Mouse (Mus musculus): ENCODE data around the gene Tmtc2. TPM values are rescaled to one million over a fixed set of nuclear protein-coding genes. Genes with fewer than 3 reads are reported as not detected.

Gene Tmtc2
- polyA plus RNA-seq, 1 experiment, result 0.55 TPM

GRCm38 (mm10) chr10:105425052-105425451 lies 149.2 kb downstream of the Tmtc2 start:
- no peak for TF ChIP-seq CTCF (IDR thresholded peaks at IDR 0.05; ENCODE audit: extremely low read depth, insufficient read depth, insufficient read length, insufficient replicate concordance)
- TF ChIP-seq POLR2A (IDR thresholded peaks at IDR 0.05; ENCODE audit: low read depth, low read length), result no peak
- WGBS, result 88% methylated on average over 1 of the region's 1 CpGs
- H3K27ac ChIP-seq (ENCODE audit: insufficient read depth, low read length), result no peak overlapping the region
- no peak for DNase-seq (ENCODE audit: low read depth in 1 of 2, low spot score in 2 of 2)
- H3K27me3 ChIP-seq (ENCODE audit: control insufficient read depth, insufficient read depth, low read length), result no peaks in the 10 kb centered on the region
- no peak overlapping the region for H3K4me3 ChIP-seq (ENCODE audit: extremely low read depth, insufficient read depth, insufficient read length)
- H3K36me3 ChIP-seq (ENCODE audit: control insufficient read depth, insufficient read depth, low read length), result no peaks in the 10 kb centered on the region
- H3K4me1 ChIP-seq (ENCODE audit: control insufficient read depth, insufficient read depth, insufficient read length), result no peaks in the 10 kb centered on the region

- 86% methylated on average over 3 of the region's 3 CpGs for WGBS
- TF ChIP-seq POLR2A (IDR thresholded peaks at IDR 0.05; ENCODE audit: low read depth, low read length), result no peak
- TF ChIP-seq CTCF (IDR thresholded peaks at IDR 0.05; ENCODE audit: extremely low read depth, insufficient read depth, insufficient read length, insufficient replicate concordance), result no peak
- no peaks in the 10 kb centered on the region for H3K36me3 ChIP-seq (ENCODE audit: control insufficient read depth, insufficient read depth, low read length)
- H3K4me3 ChIP-seq (ENCODE audit: extremely low read depth, insufficient read depth, insufficient read length), result no peak overlapping the region
- DNase-seq (ENCODE audit: low read depth in 1 of 2, low spot score in 2 of 2), result no peak
- no peak overlapping the region for H3K27ac ChIP-seq (ENCODE audit: insufficient read depth, low read length)
- no peaks in the 10 kb centered on the region for H3K27me3 ChIP-seq (ENCODE audit: control insufficient read depth, insufficient read depth, low read length)
- H3K4me1 ChIP-seq (ENCODE audit: control insufficient read depth, insufficient read depth, insufficient read length), result no peaks in the 10 kb centered on the region
Observed at GRCm38 (mm10) chr10:105423187-105423586, 151.1 kb downstream of the Tmtc2 start.

GRCm38 (mm10) chr10:105417845-105418383 lies 156.3 kb downstream of the Tmtc2 start:
- no peaks in the 10 kb centered on the region for H3K4me1 ChIP-seq (ENCODE audit: control insufficient read depth, insufficient read depth, insufficient read length)
- TF ChIP-seq CTCF (IDR thresholded peaks at IDR 0.05; ENCODE audit: extremely low read depth, insufficient read depth, insufficient read length, insufficient replicate concordance) (no peak), POLR2A (IDR thresholded peaks at IDR 0.05; ENCODE audit: low read depth, low read length) (no peak)
- DNase-seq (ENCODE audit: low read depth in 1 of 2, low spot score in 2 of 2), result no peak
- H3K36me3 ChIP-seq (ENCODE audit: control insufficient read depth, insufficient read depth, low read length), result no peaks in the 10 kb centered on the region
- 80% methylated on average over 15 of the region's 15 CpGs for WGBS
- H3K27me3 ChIP-seq (ENCODE audit: control insufficient read depth, insufficient read depth, low read length), result no peaks in the 10 kb centered on the region
- no peak overlapping the region for H3K4me3 ChIP-seq (ENCODE audit: extremely low read depth, insufficient read depth, insufficient read length)
- no peak overlapping the region for H3K27ac ChIP-seq (ENCODE audit: insufficient read depth, low read length)

GRCm38 (mm10) chr10:105416601-105417000 lies 157.7 kb downstream of the Tmtc2 start:
- no peaks in the 10 kb centered on the region for H3K36me3 ChIP-seq (ENCODE audit: control insufficient read depth, insufficient read depth, low read length)
- H3K27ac ChIP-seq (ENCODE audit: insufficient read depth, low read length), result no peak overlapping the region
- DNase-seq (ENCODE audit: low read depth in 1 of 2, low spot score in 2 of 2), result no peak
- H3K4me1 ChIP-seq (ENCODE audit: control insufficient read depth, insufficient read depth, insufficient read length), result no peaks in the 10 kb centered on the region
- WGBS, result 87% methylated on average over 4 of the region's 4 CpGs
- H3K4me3 ChIP-seq (ENCODE audit: extremely low read depth, insufficient read depth, insufficient read length), result no peak overlapping the region
- H3K27me3 ChIP-seq (ENCODE audit: control insufficient read depth, insufficient read depth, low read length), result no peaks in the 10 kb centered on the region
- no peak for TF ChIP-seq CTCF (IDR thresholded peaks at IDR 0.05; ENCODE audit: extremely low read depth, insufficient read depth, insufficient read length, insufficient replicate concordance)
- no peak for TF ChIP-seq POLR2A (IDR thresholded peaks at IDR 0.05; ENCODE audit: low read depth, low read length)

GRCm38 (mm10) chr10:105405856-105406527 lies 168.3 kb downstream of the Tmtc2 start:
- no peak overlapping the region for H3K4me3 ChIP-seq (ENCODE audit: extremely low read depth, insufficient read depth, insufficient read length)
- H3K27ac ChIP-seq (ENCODE audit: insufficient read depth, low read length), result no peak overlapping the region
- DNase-seq (ENCODE audit: low read depth in 1 of 2, low spot score in 2 of 2), result no peak
- WGBS, result 86% methylated on average over 4 of the region's 4 CpGs
- TF ChIP-seq CTCF (IDR thresholded peaks at IDR 0.05; ENCODE audit: extremely low read depth, insufficient read depth, insufficient read length, insufficient replicate concordance), result no peak
- no peak for TF ChIP-seq POLR2A (IDR thresholded peaks at IDR 0.05; ENCODE audit: low read depth, low read length)
- no peaks in the 10 kb centered on the region for H3K4me1 ChIP-seq (ENCODE audit: control insufficient read depth, insufficient read depth, insufficient read length)
- no peaks in the 10 kb centered on the region for H3K36me3 ChIP-seq (ENCODE audit: control insufficient read depth, insufficient read depth, low read length)
- no peaks in the 10 kb centered on the region for H3K27me3 ChIP-seq (ENCODE audit: control insufficient read depth, insufficient read depth, low read length)

GRCm38 (mm10) chr10:105403931-105404330 lies 170.3 kb downstream of the Tmtc2 start:
- H3K4me1 ChIP-seq (ENCODE audit: control insufficient read depth, insufficient read depth, insufficient read length), result no peaks in the 10 kb centered on the region
- 85% methylated on average over 3 of the region's 3 CpGs for WGBS
- no peak overlapping the region for H3K4me3 ChIP-seq (ENCODE audit: extremely low read depth, insufficient read depth, insufficient read length)
- no peak for DNase-seq (ENCODE audit: low read depth in 1 of 2, low spot score in 2 of 2)
- no peaks in the 10 kb centered on the region for H3K36me3 ChIP-seq (ENCODE audit: control insufficient read depth, insufficient read depth, low read length)
- H3K27ac ChIP-seq (ENCODE audit: insufficient read depth, low read length), result no peak overlapping the region
- no peaks in the 10 kb centered on the region for H3K27me3 ChIP-seq (ENCODE audit: control insufficient read depth, insufficient read depth, low read length)
- no peak for TF ChIP-seq POLR2A (IDR thresholded peaks at IDR 0.05; ENCODE audit: low read depth, low read length)
- TF ChIP-seq CTCF (IDR thresholded peaks at IDR 0.05; ENCODE audit: extremely low read depth, insufficient read depth, insufficient read length, insufficient replicate concordance), result no peak

GRCm38 (mm10) chr10:105402481-105402779 lies 171.8 kb downstream of the Tmtc2 start:
- Histone ChIP-seq H3K4me3 (ENCODE audit: extremely low read depth, insufficient read depth, insufficient read length) (no peak overlapping the region), H3K4me1 (ENCODE audit: control insufficient read depth, insufficient read depth, insufficient read length) (no peaks in the 10 kb centered on the region), H3K27ac (ENCODE audit: insufficient read depth, low read length) (no peak overlapping the region), H3K36me3 (ENCODE audit: control insufficient read depth, insufficient read depth, low read length) (no peaks in the 10 kb centered on the region), H3K27me3 (ENCODE audit: control insufficient read depth, insufficient read depth, low read length) (no peaks in the 10 kb centered on the region)
- DNase-seq (ENCODE audit: low read depth in 1 of 2, low spot score in 2 of 2), result no peak
- WGBS, result 87% methylated on average over 5 of the region's 5 CpGs
- no peak for TF ChIP-seq CTCF (IDR thresholded peaks at IDR 0.05; ENCODE audit: extremely low read depth, insufficient read depth, insufficient read length, insufficient replicate concordance)
- TF ChIP-seq POLR2A (IDR thresholded peaks at IDR 0.05; ENCODE audit: low read depth, low read length), result no peak

All from spleen, adult 2 months (tissue).